Mouse (Mus musculus) hindbrain, embryonic 13.5 days (tissue): ENCODE measurements at regions not wholly inside any gene's neighbourhood (a gene's known extent, or its start where the extent isn't known, plus 50 kb on each side); places are given as distances from the start of the nearest gene placed in this dataset.
"Not testable (repeated sequence)": the region's sequence is repeated elsewhere in the genome, so short reads cannot be mapped to it uniquely, and the experiment has no call there.

ENCODE experiments used
- ATAC-seq: fragments of 200-750 bp; cut with Nextera tagmentation; 2 replicates; pipeline ENCODE4 v1.8.0; 2017; ENCODE audit warnings: moderate TSS enrichment; ENCODE audit not compliant: low FRiP score
- H3K27ac ChIP-seq: fragments of 300-500 bp; sonication (generic); 2 replicates; pipeline ENCODE4 v1.5.1; 2015; ENCODE audit warnings: inconsistent platforms, mild to moderate bottlenecking, moderate library complexity
- H3K27me3 ChIP-seq: fragments of 300-500 bp; sonication (generic); 2 replicates; pipeline ENCODE4 v1.6.1; 2015; ENCODE audit warnings: mild to moderate bottlenecking, inconsistent platforms
- H3K36me3 ChIP-seq: fragments of 300-500 bp; sonication (generic); 2 replicates; pipeline ENCODE4 v1.6.1; 2015; ENCODE audit warnings: mild to moderate bottlenecking, inconsistent platforms
- H3K4me1 ChIP-seq: fragments of 300-500 bp; sonication (generic); replicated peaks from 2 replicates; pipeline ENCODE4 v1.6.1; 2015; ENCODE audit warnings: inconsistent platforms
- H3K4me2 ChIP-seq: fragments of 300-500 bp; sonication (generic); 2 replicates; pipeline ENCODE4 v1.6.1; 2015; ENCODE audit warnings: inconsistent platforms, mild to moderate bottlenecking, moderate library complexity
- H3K4me3 ChIP-seq: fragments of 300-500 bp; sonication (generic); 2 replicates; pipeline ENCODE4 v1.5.1; 2015; ENCODE audit warnings: mild to moderate bottlenecking, inconsistent platforms
- H3K9ac ChIP-seq: fragments of 300-500 bp; sonication (generic); 2 replicates; pipeline ENCODE4 v1.6.1; 2015; ENCODE audit warnings: mild to moderate bottlenecking, inconsistent platforms
- H3K9me3 ChIP-seq: fragments of 300-500 bp; sonication (generic); 2 replicates; pipeline ENCODE4 v1.6.1; 2016; ENCODE audit warnings: inconsistent platforms
- WGBS: fragments of 180-500 bp; shearing (Covaris S2); methylation state at CpG from one replicate; pipeline ENCODE4 v1.1.7; 2015; 5-methylcytosine and 5-hydroxymethylcytosine counted together

DNA sequence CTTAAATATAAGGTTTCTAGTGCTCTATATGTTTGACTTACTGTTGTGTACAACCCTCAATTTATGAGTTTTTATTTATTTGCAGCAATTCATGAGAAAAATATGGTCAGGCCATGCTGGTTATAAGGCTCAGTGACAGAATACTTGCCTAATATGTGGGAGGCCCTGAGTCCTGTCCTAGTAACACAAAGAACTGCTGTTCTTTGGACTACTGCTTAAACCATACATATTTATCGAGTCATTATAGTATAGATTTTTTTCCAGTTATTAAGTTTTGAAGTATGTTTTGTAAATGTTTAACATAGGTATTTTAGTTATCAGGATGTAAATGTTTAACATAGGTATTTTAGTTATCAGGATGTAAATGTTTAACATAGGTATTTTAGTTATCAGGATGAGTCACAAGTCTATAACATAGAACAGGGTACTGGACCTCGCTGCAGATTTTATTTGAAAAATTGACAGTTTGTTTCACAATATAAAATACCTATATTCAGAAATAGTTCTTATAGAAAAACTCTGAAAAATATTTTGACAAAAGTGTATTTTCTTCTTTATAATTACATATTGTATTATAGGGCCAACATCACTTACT is 607.4 kb downstream of the Epha7 start:
- WGBS = 95% methylated on average over 2 of the region's 2 CpGs
- Histone ChIP-seq H3K4me3 (no peak overlapping the region), H3K27me3 (no peaks in the 10 kb centered on the region), H3K9me3 (no peaks in the 10 kb centered on the region), H3K4me1 (no peaks in the 10 kb centered on the region), H3K36me3 (no peaks in the 10 kb centered on the region), H3K4me2 (no peak overlapping the region), H3K27ac (no peak overlapping the region), H3K9ac (no peak overlapping the region)
- no peak for ATAC-seq

DNA sequence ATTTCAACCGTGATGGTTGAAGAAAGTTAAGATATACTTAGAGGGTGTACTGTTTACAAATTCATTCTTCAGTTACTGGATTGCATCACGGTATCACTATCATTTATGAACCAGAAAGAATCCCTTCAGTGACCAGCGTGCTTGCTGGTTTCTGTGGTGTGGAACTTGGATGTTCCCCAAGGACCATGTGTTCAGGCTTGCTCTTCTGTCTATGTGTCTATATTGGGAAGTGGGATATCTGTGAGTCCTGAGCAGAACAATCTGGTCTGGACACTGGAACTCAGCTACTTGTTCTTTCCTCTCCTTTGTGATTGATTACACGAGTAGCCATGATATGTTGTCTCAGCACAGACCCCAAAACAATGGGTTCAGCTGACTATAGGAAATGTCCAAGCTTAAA is 618.6 kb downstream of the Epha7 start:
- H3K9me3 ChIP-seq, H3K27ac ChIP-seq, ATAC-seq, H3K9ac ChIP-seq, H3K27me3 ChIP-seq, H3K36me3 ChIP-seq, H3K4me2 ChIP-seq, H3K4me1 ChIP-seq, H3K4me3 ChIP-seq: not testable (repeated sequence)
- 92% methylated on average over 4 of the region's 4 CpGs for WGBS

DNA sequence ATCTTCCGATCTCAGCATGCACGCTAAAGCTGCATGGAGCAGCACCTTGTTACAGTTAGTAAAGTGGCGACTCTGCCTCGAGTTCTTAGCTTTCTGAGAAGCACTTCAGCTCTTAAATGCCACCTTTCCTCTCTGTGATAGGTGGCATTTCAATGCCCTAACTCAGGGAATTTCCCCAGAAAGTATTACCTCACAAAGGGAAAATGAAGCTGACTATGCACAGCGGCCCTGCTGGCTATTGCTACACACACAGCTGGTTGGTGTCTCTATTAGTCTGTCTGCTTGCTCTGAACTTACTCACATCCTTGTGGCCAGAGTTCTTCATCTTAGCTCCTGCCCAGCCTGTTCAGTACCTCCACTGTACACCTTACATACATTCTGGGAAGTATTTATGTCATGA is 650.4 kb downstream of the Epha7 start:
- Histone ChIP-seq H3K4me2 (no peak overlapping the region), H3K27me3 (no peaks in the 10 kb centered on the region), H3K36me3 (no peaks in the 10 kb centered on the region), H3K4me3 (no peak overlapping the region), H3K9me3 (no peaks in the 10 kb centered on the region), H3K27ac (no peak overlapping the region), H3K9ac (no peak overlapping the region), H3K4me1 (no peaks in the 10 kb centered on the region)
- 86% methylated on average over 5 of the region's 5 CpGs for WGBS
- no peak for ATAC-seq

DNA sequence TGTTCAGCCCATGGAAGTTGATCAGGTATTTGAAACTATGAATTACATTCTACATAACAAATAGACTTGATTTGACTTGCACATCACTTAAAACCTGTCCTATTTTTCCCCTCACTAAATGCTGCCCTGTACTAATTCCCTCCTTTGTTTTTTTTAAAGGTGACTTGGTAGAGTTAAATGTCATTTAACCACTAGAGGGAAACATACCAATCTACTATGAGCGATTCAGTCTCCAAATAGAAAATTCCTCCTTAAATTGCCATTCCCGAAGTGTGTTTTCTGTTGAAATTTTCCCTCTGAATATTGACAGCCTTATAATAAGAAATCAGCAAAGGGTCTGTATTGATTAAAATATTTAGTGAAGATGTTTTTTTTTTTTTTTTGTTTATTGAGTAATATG is 653.4 kb downstream of the Epha7 start:
- Histone ChIP-seq H3K4me3 (no peak overlapping the region), H3K27me3 (no peaks in the 10 kb centered on the region), H3K27ac (no peak overlapping the region), H3K9me3 (no peaks in the 10 kb centered on the region), H3K4me2 (no peak overlapping the region), H3K9ac (no peak overlapping the region), H3K4me1 (no peaks in the 10 kb centered on the region), H3K36me3 (no peaks in the 10 kb centered on the region)
- no peak for ATAC-seq
- 68% methylated on average over 2 of the region's 2 CpGs for WGBS

DNA sequence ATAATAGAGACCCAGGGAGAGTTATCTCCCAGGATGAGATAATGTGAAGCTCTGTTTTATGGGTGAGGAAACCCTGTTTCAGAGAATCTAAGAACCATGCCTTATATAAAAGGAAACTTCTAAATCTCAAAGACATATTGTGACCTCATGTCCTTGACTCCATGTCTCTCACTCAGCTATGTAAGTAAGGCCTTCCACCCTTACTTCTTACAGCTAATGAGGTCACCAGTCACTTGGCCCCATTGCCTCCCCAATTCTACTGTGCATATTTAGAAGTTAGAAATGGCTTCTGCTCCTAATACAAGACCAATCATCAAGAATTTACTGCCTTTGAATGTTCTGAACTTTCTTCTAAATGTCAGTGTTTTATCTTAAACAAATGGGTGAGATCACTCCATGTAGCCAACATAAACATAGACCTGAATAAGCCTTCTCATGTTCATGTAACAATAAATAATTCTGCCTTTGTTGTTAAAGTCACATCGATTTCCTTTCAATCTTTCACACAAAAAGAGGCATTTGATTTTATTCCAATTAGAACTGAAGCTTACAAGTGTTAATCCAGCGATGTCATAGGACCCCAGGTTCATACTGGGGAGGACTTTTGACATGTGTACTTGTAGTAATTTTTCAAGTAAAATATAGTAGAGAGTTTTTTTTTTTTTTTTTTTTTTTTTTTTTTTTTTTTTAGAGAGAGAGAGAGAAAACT is 667.6 kb downstream of the Epha7 start:
- WGBS = 79% methylated on average over 2 of the region's 2 CpGs
- H3K9ac ChIP-seq = no peak overlapping the region
- H3K9me3 ChIP-seq = no peaks in the 10 kb centered on the region
- no peak overlapping the region for H3K4me2 ChIP-seq
- H3K27ac ChIP-seq = no peak overlapping the region
- no peaks in the 10 kb centered on the region for H3K27me3 ChIP-seq
- H3K4me3 ChIP-seq = no peak overlapping the region
- no peaks in the 10 kb centered on the region for H3K36me3 ChIP-seq
- no peaks in the 10 kb centered on the region for H3K4me1 ChIP-seq
- ATAC-seq = no peak

DNA sequence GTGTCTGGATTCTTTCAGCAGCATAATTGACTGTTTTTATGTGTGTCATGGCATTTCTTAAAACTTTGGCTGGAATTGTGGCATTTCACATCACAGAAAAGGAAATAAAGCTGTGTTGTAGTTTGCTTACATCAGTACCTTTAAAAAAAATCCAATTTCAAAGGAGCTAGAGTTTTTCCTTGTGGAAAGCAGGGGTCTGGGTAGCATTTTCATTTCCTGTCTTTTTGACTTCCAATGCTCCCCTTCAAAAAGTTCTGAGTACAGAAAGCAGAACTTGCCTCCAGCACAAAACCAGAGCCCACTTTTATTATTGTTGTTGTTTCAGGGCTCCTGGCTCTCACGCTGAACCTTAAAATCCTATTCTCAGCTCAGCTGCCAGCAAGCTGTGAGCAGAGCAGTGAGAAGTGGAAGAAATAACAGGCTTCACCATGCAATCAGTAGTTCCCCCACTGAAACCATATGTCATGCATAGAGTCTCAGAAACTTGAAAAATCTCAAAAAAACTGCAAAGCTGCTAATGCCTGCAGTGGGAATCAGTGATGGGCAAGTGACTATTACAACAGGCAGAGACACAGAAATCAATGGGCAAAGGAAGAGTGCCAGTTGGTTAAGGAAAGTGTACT is 668.3 kb downstream of the Epha7 start:
- 70% methylated on average over 1 of the region's 1 CpGs for WGBS
- ATAC-seq = no peak
- no peak overlapping the region for H3K27ac ChIP-seq

DNA sequence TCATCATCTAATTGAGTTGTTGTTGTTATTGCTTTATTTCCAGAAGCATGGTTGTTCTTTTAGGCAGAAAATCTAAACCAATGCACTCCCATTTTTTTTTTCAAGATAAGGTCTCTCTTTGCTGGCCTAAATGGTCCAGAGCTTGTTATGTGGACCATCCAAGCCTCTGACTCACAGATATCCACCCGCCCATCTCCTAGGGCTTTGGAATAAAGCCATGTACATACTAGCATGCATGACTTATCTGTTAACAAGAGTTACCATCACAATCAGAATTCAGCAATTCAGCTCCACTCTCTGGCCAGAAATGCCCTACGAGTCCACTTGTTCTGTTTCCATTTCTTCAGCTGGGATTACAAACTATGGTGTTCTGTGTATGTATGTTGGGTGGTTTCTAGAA is 669.5 kb downstream of the Epha7 start:
- H3K36me3 ChIP-seq = no peaks in the 10 kb centered on the region
- H3K27ac ChIP-seq = no peak overlapping the region
- no peaks in the 10 kb centered on the region for H3K4me1 ChIP-seq
- no peak overlapping the region for H3K4me2 ChIP-seq
- no peaks in the 10 kb centered on the region for H3K9me3 ChIP-seq
- ATAC-seq = no peak
- 86% methylated on average over 2 of the region's 2 CpGs for WGBS
- no peaks in the 10 kb centered on the region for H3K27me3 ChIP-seq
- H3K9ac ChIP-seq = no peak overlapping the region
- no peak overlapping the region for H3K4me3 ChIP-seq

More for the DNA sequence above, 668.3 kb downstream of the Epha7 start:
- Histone ChIP-seq H3K9me3 (no peaks in the 10 kb centered on the region), H3K4me2 (no peak overlapping the region), H3K4me3 (no peak overlapping the region), H3K36me3 (no peaks in the 10 kb centered on the region), H3K9ac (no peak overlapping the region), H3K4me1 (no peaks in the 10 kb centered on the region), H3K27me3 (no peaks in the 10 kb centered on the region)

DNA sequence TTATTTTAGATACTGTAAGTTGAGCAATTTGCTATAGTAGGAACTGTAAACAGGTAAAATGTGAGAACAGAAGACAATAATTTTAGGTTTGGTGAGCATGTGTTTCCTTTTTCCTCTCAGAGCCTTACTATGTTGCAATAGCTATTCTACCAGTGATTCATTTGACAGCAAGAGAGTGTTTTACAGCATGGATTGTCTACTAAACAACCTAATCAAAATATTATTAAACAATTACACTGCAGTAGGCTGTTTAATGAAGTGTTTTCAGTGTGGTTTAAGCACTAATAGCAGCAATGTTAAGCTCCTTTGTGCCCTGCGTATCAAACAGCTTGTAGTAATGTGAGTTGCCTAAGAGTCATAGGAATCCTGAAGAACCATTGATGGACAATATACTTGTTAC is 687.9 kb downstream of the Epha7 start:
- Histone ChIP-seq H3K9ac (no peak overlapping the region), H3K4me2 (no peak overlapping the region), H3K36me3 (no peaks in the 10 kb centered on the region), H3K4me3 (no peak overlapping the region), H3K27me3 (no peaks in the 10 kb centered on the region), H3K27ac (no peak overlapping the region), H3K4me1 (no peaks in the 10 kb centered on the region), H3K9me3 (no peaks in the 10 kb centered on the region)
- ATAC-seq = no peak
- WGBS = 88% methylated on average over 1 of the region's 1 CpGs

DNA sequence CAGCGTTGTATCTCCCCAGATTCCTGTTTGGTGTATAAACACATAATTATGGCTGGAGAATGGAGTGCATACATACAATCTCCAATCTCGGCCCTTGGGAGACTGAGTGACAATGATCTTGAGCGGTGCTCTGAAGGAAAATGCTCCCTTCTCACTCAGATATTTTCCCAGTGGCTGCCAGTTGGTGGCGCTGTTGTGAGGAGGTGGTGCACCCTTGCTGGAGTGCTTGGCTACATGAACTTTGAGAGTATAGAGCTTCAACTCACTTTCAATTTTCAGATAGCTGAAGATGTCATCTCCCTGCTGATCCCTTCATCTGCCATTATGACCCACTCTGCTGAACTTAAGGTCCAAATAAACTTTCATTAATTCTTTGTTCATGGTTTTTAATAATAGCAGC is 712.1 kb downstream of the Epha7 start:
- no peak overlapping the region for H3K4me3 ChIP-seq
- no peak overlapping the region for H3K9ac ChIP-seq
- no peaks in the 10 kb centered on the region for H3K27me3 ChIP-seq
- no peaks in the 10 kb centered on the region for H3K36me3 ChIP-seq
- no peaks in the 10 kb centered on the region for H3K9me3 ChIP-seq
- WGBS = 56% methylated on average over 4 of the region's 4 CpGs
- ATAC-seq = no peak
- no peak overlapping the region for H3K4me2 ChIP-seq
- H3K27ac ChIP-seq = no peak overlapping the region
- no peaks in the 10 kb centered on the region for H3K4me1 ChIP-seq

DNA sequence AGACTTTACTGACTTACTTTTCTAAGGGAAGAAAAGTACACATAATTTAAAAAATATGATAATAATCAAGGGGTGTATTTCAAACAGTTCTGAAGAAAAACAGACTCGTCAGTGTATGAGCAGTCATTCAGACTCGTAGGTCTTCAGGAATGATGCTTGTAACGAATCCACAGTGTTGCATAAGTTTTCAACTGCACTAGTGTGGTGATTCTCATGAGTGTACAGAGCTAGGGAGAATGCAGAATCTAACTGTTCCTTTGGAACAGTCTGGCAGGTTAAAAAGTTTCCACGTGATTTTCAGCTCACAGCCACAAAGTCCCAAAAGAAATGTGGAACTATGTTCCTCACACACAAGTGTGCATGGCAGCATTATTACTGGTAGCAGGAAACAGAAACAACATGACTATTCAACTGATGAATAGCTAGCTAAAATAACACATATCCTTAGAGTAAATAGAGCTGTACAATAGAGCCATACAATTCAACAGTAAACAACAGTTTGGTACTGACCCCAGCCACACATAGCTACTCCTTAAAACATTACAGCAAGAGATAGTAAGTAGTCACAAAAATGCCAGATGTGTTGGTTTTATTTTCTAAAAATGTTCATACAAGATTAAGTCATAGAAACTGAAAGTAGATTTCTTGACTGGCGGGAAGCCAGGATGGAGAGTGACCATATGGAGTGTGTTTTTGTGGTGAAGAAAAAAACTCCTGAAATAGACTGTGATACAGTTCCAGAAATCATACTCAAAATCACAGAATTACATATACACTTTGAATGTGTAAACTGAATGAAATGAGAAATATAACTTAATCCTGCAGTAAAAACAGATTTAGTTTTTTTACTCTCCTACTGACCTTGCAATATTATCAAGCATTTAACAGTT is 713.1 kb downstream of the Epha7 start:
- no peaks in the 10 kb centered on the region for H3K9me3 ChIP-seq
- H3K27ac ChIP-seq = no peak overlapping the region
- no peak overlapping the region for H3K4me2 ChIP-seq
- no peak overlapping the region for H3K9ac ChIP-seq
- H3K27me3 ChIP-seq = no peaks in the 10 kb centered on the region
- H3K4me3 ChIP-seq = no peak overlapping the region
- H3K4me1 ChIP-seq = no peaks in the 10 kb centered on the region
- H3K36me3 ChIP-seq = no peaks in the 10 kb centered on the region
- ATAC-seq = no peak
- WGBS = 83% methylated on average over 5 of the region's 5 CpGs
